10 mouse cellular contexts compared by ENCODE assay signal in genomic region chr12:29280861-29281630, GRCm38 (mm10).
DNase-seq lines count a peak whose midpoint lies in the region; ATAC-seq and TF ChIP-seq lines count a peak whose summit lies in the region.
"Had no signal": no experiment of that assay in that cellular context is flagged by ENCODE, and none has a peak within 500 bp of the region (broad histone marks: within the 10 kb centered on the region; RNA-seq: fewer than 3 reads in every experiment).

No protein-coding gene starts in this region.

- ATAC-seq in embryonic facial prominence, embryonic 13.5 days (ENCODE audit: insufficient number of reproducible peaks, insufficient read depth, low FRiP score, low TSS enrichment, low read depth), result no peak
- peak; percentile 35; the same call in 1 of the 2 replicates for ATAC-seq in hindbrain, embryonic 15.5 days (ENCODE audit: low FRiP score, low read depth)
- no peak for ATAC-seq in neural tube, embryonic 11.5 days (ENCODE audit: insufficient read depth, low FRiP score, low TSS enrichment)

- H3K4me1 ChIP-seq in embryonic facial prominence, embryonic 13.5 days, result peaks cover 18% of the 10 kb centered on the region
- peaks cover 25% of the 10 kb centered on the region for H3K4me1 ChIP-seq in hindbrain, embryonic 15.5 days (replicated peaks)
- peaks cover 15% of the 10 kb centered on the region for H3K4me1 ChIP-seq in neural tube, embryonic 11.5 days (ENCODE audit: control insufficient read depth, insufficient read depth, low read length)
- peaks cover 6% of the 10 kb centered on the region; the same call in 1 of the 2 replicates for H3K4me1 ChIP-seq in cerebellum, adult 2 months (ENCODE audit: control insufficient read depth, insufficient read depth, low read length)

- H3K27me3 ChIP-seq in embryonic facial prominence, embryonic 13.5 days, result no peaks in the 10 kb centered on the region
- H3K27me3 ChIP-seq in hindbrain, embryonic 15.5 days, result no peaks in the 10 kb centered on the region
- H3K27me3 ChIP-seq in neural tube, embryonic 11.5 days (ENCODE audit: control insufficient read depth, insufficient read depth, low read length), result no peaks in the 10 kb centered on the region
- H3K27me3 ChIP-seq in cerebellum, adult 2 months (ENCODE audit: control insufficient read depth, insufficient read depth, low read length), result no peaks in the 10 kb centered on the region
- H3K27me3 ChIP-seq: lung, embryonic 15.5 days had no signal

- no peak for TF ChIP-seq CTCF in cerebellum, adult 2 months (IDR thresholded peaks at IDR 0.05; ENCODE audit: borderline replicate concordance, insufficient read depth, low read depth, low read length)

- 47% methylated on average over 17 of the region's 17 CpGs for WGBS in embryonic facial prominence, embryonic 13.5 days
- 42% methylated on average over 17 of the region's 17 CpGs for WGBS in hindbrain, embryonic 15.5 days
- 61% methylated on average over 17 of the region's 17 CpGs for WGBS in neural tube, embryonic 11.5 days
- WGBS in cerebellum, adult 2 months, result 58% methylated on average over 17 of the region's 17 CpGs

- peak overlapping the region; percentile 51 for H3K4me2 ChIP-seq in embryonic facial prominence, embryonic 13.5 days
- peak overlapping the region; percentile 33 for H3K4me2 ChIP-seq in hindbrain, embryonic 15.5 days
- no peak overlapping the region; the same call in 1 of the 2 replicates for H3K4me2 ChIP-seq in neural tube, embryonic 11.5 days (ENCODE audit: low read depth)

- no peak for TF ChIP-seq POLR2A in cerebellum, adult 2 months (IDR thresholded peaks at IDR 0.05; ENCODE audit: borderline replicate concordance, insufficient read depth, low read length)

- peak overlapping the region; percentile 58; the same call in 1 of the 2 replicates for H3K27ac ChIP-seq in embryonic facial prominence, embryonic 13.5 days
- peak overlapping the region; percentile 94 for H3K27ac ChIP-seq in hindbrain, embryonic 15.5 days (replicated peaks)
- H3K27ac ChIP-seq in neural tube, embryonic 11.5 days (ENCODE audit: low read depth, low read length), result peak overlapping the region; percentile 86
- no peak overlapping the region for H3K27ac ChIP-seq in cerebellum, adult 2 months (ENCODE audit: insufficient read depth, low read length)
- H3K27ac ChIP-seq: lung, embryonic 15.5 days had no signal

- H3K4me3 ChIP-seq in embryonic facial prominence, embryonic 13.5 days, result no peak overlapping the region
- no peak overlapping the region for H3K4me3 ChIP-seq in hindbrain, embryonic 15.5 days
- no peak overlapping the region for H3K4me3 ChIP-seq in neural tube, embryonic 11.5 days (ENCODE audit: low read depth, low read length)
- no peak overlapping the region for H3K4me3 ChIP-seq in cerebellum, adult 2 months (replicated peaks; ENCODE audit: insufficient read depth, low read depth, low read length)
- H3K4me3 ChIP-seq: lung, embryonic 15.5 days had no signal

- no peaks in the 10 kb centered on the region for H3K9me3 ChIP-seq in embryonic facial prominence, embryonic 13.5 days
- H3K9me3 ChIP-seq in hindbrain, embryonic 15.5 days, result no peaks in the 10 kb centered on the region
- no peaks in the 10 kb centered on the region for H3K9me3 ChIP-seq in neural tube, embryonic 11.5 days (ENCODE audit: control insufficient read depth, low read length)
- H3K9me3 ChIP-seq: lung, embryonic 15.5 days had no signal

- intact Hi-C loops in heart, postnatal 14 days (cut with DNase I), result no loop called here

- peak; percentile 4 for DNase-seq in heart, adult 8-10 months (ENCODE audit: low spot score)
- DNase-seq in heart, postnatal 14 days, result no peak
- peak; percentile 17 for DNase-seq in neural tube, embryonic 11.5 days (ENCODE audit: low spot score)
- no peak for DNase-seq in T-cell, adult 2 months (ENCODE audit: low spot score)
- no peak for DNase-seq in cerebellum, adult 2 months
- no peak for DNase-seq in testis, postnatal 14 days (ENCODE audit: low spot score)
- DNase-seq: cerebellum, adult 18-20 months had no signal

- H3K9ac ChIP-seq in embryonic facial prominence, embryonic 13.5 days, result no peak overlapping the region
- peak overlapping the region; percentile 13; the same call in 1 of the 2 replicates for H3K9ac ChIP-seq in hindbrain, embryonic 15.5 days
- H3K9ac ChIP-seq in neural tube, embryonic 11.5 days (ENCODE audit: low read length), result 0 out of 2 replicates have a peak overlapping the region, but pooled peaks have one; percentile 24
- H3K9ac ChIP-seq: lung, embryonic 15.5 days had no signal

- no peaks in the 10 kb centered on the region for H3K36me3 ChIP-seq in embryonic facial prominence, embryonic 13.5 days
- H3K36me3 ChIP-seq in hindbrain, embryonic 15.5 days, result no peaks in the 10 kb centered on the region
- H3K36me3 ChIP-seq in neural tube, embryonic 11.5 days (ENCODE audit: control insufficient read depth, insufficient read depth, low read length), result no peaks in the 10 kb centered on the region
- H3K36me3 ChIP-seq: lung, embryonic 15.5 days had no signal

Comparison
In these comparisons a context has a peak if more than half of its experiments do, and no peak if none do; other contexts are left out.
1. DNase-seq: peak in heart, adult 8-10 months (single experiment) and neural tube, embryonic 11.5 days (single experiment); none in heart, postnatal 14 days (0 of 2), T-cell, adult 2 months (single experiment), cerebellum, adult 2 months (0 of 2) and testis, postnatal 14 days (single experiment).